Mouse (Mus musculus) ES-E14 (cell line): ENCODE measurements around the gene Hcfc1r1.

Experiments
- MAFK ChIP-seq: IDR thresholded peaks from 2 replicates; pipeline ENCODE4 v1.6.1; 2014; ENCODE audit warnings: mild to moderate bottlenecking, low read depth, low read length, inconsistent platforms; ENCODE audit not compliant: insufficient read depth
- ZNF384 ChIP-seq: IDR thresholded peaks from 2 replicates; pipeline ENCODE4 v1.6.1; 2012; ENCODE audit warnings: low read depth, low read length, inconsistent platforms

DNA sequence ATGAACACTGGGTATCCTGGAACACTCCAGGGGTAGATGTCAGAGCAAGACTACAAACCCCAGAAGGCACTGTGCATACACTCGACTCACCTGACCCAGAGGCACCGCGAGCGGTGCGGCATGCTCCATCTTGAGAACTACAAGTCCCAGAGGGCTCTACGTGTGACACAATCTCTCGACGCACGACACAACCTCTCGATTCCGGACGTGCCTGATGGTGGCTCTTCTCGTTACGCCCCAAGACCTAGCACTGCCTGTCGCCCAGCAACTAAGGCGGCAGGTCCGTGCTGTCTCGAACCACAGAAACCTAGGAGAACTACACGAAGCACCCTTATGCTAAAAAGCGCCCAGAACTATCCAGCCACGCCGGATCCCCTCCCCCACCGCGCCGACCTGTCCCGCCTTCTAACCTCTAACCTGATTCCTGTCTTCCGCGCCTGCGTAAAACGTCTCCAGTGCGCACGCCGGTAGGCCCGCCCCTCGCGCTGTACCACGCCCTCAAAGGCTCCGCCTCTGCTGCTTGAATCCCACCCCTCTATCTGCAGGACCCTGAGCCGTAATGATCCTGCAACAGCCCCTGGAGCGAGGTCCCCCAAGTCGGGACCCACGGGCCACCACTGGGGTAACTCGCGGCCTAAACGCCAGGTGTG, at the start of gene Hcfc1r1, which contains the start of gene Thoc6:
- TF ChIP-seq MAFK (no peak), ZNF384 (no peak)
